Mouse (Mus musculus): ENCODE measurements around the gene Ins1. TPM values are rescaled to one million over a fixed set of nuclear protein-coding genes. Genes with fewer than 3 reads are reported as not detected.

The Ins1 gene
- polyA plus RNA-seq (2012; rRNA removed) = not detected in 2 replicates

DNA sequence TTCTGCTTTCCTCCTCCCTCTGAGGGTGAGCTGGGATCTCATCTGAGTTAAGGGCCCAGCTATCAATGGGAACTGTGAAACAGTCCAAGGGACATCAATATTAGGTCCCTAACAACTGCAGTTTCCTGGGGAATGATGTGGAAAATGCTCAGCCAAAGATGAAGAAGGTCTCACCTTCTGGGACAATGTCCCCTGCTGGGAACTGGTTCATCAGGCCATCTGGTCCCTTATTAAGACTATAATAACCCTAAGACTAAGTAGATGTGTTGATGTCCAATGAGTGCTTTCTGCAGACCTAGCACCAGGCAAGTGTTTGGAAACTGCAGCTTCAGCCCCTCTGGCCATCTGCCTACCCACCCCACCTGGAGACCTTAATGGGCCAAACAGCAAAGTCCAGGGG, at the start of gene Ins1:
TSS of gene Ins1 (plus strand) at position 301 of the 400 bp plus-strand sequence.
- no peak for DNase-seq (ENCODE audit: extremely low spot score in 1 of 2, low spot score in 1 of 2)
